Mouse (Mus musculus): Measurements from ENCODE around the gene Myd88. TPM values are rescaled to one million over a fixed set of nuclear protein-coding genes. Genes with fewer than 3 reads are reported as not detected.

The Myd88 gene
- 8.9 and 9.4 TPM in 2 replicates for polyA plus RNA-seq (2012; rRNA removed)

DNA sequence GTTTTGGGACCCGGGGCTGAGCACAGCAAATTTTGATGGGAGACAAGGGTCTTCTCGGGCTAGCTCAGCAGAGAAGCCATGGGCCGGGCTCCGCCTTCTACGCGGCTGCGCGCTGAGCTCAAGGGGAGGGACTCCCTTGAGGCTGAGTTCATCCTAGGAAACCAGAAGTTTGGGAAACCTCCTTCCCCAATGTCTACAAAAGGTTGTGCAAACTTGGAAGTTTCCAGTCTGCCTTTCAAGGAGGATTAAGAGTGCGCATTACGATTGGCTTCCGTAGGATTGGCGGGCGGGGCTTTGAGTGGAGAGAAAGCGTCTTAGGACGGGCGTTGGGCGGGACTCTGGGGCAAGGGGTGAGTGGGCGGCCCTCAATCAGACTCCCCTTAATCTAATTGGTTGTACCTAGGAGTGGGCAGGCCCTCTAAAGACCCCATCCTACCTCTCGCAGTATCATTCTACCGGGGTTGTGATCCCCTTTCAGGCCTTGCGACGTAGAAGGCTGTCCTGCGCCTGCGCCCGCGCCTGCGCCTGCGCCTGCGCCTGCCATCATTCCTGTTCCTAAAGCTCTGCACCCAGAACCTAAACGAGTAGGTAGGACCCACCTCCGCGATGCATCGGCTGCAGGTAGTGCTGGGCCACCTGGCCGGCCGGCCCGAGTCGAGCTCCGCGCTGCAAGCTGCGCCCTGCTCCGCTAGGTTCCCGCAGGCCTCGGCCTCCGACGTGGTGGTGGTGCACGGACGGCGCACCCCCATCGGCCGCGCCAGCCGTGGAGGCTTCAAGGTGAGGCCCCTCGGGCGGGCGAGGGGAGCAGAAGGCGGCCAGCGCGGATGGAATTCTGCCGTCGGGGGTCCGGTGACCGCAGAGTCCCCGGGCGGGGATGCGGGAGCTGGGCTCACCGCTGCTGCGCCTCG is at the start of gene Myd88:
Gene Myd88, minus strand, starts transcription at position 503 of the 908 bp plus-strand sequence.

DNA sequence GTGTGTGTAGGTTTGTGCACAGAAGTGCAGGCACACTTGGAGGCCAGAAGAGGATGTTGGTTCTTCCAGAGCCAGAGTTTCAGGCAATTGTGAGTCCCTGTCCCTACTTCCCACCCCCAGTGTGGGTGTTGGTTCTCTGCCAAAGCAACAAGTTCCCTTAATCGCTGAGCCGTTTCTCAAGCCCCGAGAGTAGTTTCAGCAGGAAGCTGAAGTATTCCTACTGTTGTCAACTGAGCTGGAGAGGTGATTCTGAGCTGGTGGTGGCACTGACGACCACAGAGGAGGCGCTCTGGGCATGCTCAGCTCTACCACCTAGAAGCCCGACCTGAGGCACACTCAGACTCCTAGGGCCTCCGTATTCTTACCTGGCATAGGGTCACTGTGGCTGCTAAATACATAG is 24.1 kb upstream of the Myd88 start, which contains the start of gene Slc22a14:
Gene Slc22a14, minus strand, starts transcription at position 270 of the 400 bp plus-strand sequence.

DNA sequence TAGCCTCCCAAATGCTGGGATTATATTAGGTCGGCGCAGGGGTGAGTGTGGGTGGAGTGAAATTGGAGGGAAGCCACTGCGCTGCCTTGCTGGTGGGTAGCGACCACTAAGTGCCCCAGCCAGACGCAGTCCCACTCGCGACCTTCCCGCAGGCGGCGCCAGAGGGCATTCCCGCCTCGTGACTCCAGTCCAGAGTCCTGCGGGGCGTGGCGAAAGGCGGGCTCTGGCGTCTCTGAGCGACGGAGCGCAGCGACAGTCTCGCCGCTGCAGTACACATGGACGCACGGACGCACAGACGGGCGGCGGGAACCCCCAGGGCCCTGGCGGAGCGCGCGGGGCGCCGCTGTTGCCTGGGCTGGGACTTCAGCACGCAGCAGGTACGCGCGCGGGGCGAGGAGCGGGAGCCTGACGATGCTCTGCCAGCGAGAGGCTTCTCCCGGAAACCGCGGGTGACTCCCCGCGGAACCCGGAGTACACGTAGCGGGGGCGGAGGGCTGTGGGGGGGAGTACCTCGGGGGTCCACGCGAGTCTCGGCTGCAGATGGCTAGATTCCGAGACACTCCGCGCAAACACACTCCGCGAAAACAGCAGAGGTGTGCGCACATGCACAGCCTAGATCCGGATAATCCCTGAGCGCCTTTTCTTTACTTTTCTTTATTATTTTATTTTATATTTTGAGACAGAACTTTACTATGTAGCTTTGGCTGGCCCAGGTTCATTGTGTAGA is 16.3 kb upstream of the Myd88 start, which contains the start of gene Xylb:
Gene Xylb, plus strand, starts transcription at position 51 of the 727 bp plus-strand sequence.

DNA sequence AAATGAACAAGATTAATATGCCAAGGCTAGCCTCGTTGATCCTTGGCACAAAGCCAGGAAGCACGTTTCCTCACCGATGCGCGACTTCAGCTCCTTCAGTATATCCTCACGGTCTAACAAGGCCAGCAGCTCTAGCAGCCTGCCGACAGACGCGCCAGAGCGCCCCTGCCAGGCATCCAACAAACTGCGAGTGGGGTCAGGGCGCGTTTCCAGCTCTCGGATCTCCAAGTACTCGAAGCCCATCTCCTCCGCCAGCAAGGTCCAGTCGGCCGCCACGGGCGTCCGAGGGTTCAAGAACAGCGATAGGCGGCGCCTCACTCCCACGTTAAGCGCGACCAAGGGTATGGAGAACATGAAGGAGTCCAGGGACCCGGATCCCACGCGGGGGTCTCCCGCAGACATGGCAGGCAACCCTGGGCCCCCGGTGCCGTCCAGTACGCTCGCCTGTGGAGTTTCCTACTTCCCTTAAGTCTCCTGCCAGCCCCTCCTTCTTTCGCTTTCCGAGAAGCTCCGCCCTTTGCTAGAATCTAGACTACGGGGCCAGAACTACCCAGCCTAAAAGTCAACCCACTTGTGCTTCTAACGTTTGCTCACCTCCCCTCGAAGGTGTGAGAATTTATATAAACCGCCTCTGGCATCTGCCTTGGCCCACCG is 1.5 kb downstream of the Myd88 start, which contains the start of gene Acaa1a:
Gene Acaa1a, plus strand, starts transcription at position 119 of the 654 bp plus-strand sequence.

DNA sequence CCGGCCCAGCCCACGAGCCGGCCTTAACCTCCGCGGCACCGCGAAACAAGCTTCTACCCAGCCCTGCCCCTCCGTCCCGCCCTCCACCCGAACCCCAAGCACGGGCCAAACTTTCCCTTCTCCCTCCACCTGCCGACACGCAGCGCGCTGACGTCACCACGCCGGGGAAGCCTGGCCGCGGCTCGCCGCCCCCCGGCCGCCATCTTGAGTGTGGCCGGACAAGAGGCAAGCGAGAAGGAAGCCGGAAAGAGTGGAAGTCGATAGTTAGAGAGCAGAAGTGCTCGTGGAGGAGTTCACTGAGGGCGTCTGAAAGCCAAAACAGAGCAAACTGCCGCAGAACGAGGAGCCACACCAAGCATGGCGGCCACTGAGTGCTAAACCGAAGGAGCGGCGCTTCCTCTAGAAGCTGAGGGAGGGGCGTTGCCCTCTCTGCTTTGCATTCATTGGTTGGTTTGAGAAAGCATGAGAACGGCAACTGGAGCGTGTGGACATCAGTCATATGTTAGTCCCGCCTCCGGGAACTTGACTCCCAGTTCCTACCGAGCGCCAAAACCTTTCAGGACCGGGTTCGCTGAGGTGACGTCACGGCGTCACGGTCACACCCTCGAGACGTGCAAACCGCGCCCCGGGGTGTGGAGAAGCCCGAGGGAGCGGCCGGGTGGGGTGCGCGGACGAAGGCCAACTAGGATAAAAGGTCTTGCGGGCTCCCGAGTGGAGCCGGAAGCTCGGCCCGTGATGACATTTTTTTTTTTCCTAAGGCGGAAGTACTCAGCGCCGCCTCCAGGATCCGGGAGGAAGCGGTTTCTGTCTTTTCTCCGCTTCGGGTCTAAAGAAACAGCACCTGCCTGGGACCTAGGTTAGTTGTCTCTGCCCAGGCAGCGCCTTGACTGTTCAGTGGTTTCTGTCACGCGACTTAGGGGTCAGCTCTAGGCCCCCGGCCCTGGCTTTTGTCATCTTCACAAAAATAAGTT is 18.6 kb downstream of the Myd88 start, which contains the start of gene Oxsr1:
Gene Oxsr1, minus strand, starts transcription at position 139 of the 971 bp plus-strand sequence.

Other genes with a start within 250 kb of the Myd88 start
- gene Plcd1, start 247.9 kb downstream of the Myd88 start, polyA plus RNA-seq (2012; rRNA removed), result 1.1 and 1.4 TPM in 2 replicates
- 0.09 and 0.12 TPM in 2 replicates for gene Dlec1, start 238.9 kb downstream of the Myd88 start, polyA plus RNA-seq (2012; rRNA removed)
- 105 and 216 TPM in 2 replicates for gene Acaa1b, start 184.3 kb downstream of the Myd88 start, polyA plus RNA-seq (2012; rRNA removed)
- gene Gm47289, start 182.2 kb downstream of the Myd88 start, polyA plus RNA-seq (2012; rRNA removed), result 0.01 TPM in 1 of 2 replicates, not detected in the other
- gene Slc22a13, start 132.3 kb downstream of the Myd88 start, polyA plus RNA-seq (2012; rRNA removed), result 0.01 and 0.02 TPM in 2 replicates
- 10.5 and 13.1 TPM in 2 replicates for gene Oxsr1, start 19.0 kb downstream of the Myd88 start, polyA plus RNA-seq (2012; rRNA removed)
- 63.3 and 66.0 TPM in 2 replicates for gene Acaa1a, start 1.7 kb downstream of the Myd88 start, polyA plus RNA-seq (2012; rRNA removed)
- 8.2 and 8.6 TPM in 2 replicates for gene Xylb, start 16.0 kb upstream of the Myd88 start, polyA plus RNA-seq (2012; rRNA removed)
- gene Slc22a14, start 24.1 kb upstream of the Myd88 start, polyA plus RNA-seq (2012; rRNA removed), result 0.02 TPM in 2 replicates
- 0.91 and 1.5 TPM in 2 replicates for gene Acvr2b, start 60.7 kb upstream of the Myd88 start, polyA plus RNA-seq (2012; rRNA removed)
- gene Exog, start 103.5 kb upstream of the Myd88 start, polyA plus RNA-seq (2012; rRNA removed), result 2.0 and 2.2 TPM in 2 replicates
- 0.06 and 0.08 TPM in 2 replicates for gene Scn5a, start 237.6 kb upstream of the Myd88 start, polyA plus RNA-seq (2012; rRNA removed)